Mouse (Mus musculus): ENCODE data around the gene Nxph2. TPM values are rescaled to one million over a fixed set of nuclear protein-coding genes. Genes with fewer than 3 reads are reported as not detected.
"Not testable (repeated sequence)": the region's sequence is repeated elsewhere in the genome, so short reads cannot be mapped to it uniquely, and the experiment has no call there.

The Nxph2 gene
- polyA plus RNA-seq (2014; fragmentation: Nextera tagmentation; extraction: Ambion mirVana) = 5.3 and 6.9 TPM in 2 replicates

- WGBS = 3% methylated on average over 31 of the region's 31 CpGs
- H3K36me3 ChIP-seq (ENCODE audit: control insufficient read depth, insufficient read depth, low read length) = no peaks in the 10 kb centered on the region
- H3K27me3 ChIP-seq (ENCODE audit: control insufficient read depth, insufficient read depth, low read length) = no peaks in the 10 kb centered on the region
- peak within 1 kb of the TSS; percentile 43 for H3K9ac ChIP-seq (replicated peaks; ENCODE audit: low read depth, low read length)
- H3K4me1 ChIP-seq (ENCODE audit: control insufficient read depth, insufficient read depth, low read length) = no peaks in the 10 kb centered on the region
- peak within 1 kb of the TSS; percentile 32 for H3K4me3 ChIP-seq (ENCODE audit: low read depth, low read length)
- peak; percentile 86 for ATAC-seq (ENCODE audit: low read depth)
- 0 out of 2 replicates have a peak within 1 kb of the TSS, but pooled peaks have one; percentile 1 for H3K27ac ChIP-seq (ENCODE audit: low read depth, low read length)
- peak within 1 kb of the TSS; percentile 91 for H3K4me2 ChIP-seq (ENCODE audit: low read depth, low read length)
- no peaks in the 10 kb centered on the region for H3K9me3 ChIP-seq (ENCODE audit: control insufficient read depth, low read length)
These were observed at the start of gene Nxph2 for GRCm38 (mm10) chr2:23320746-23321585. TSS of gene Nxph2 (plus strand) at chr2:23321246.

GRCm38 (mm10) chr2:23290991-23291390 is 30.1 kb upstream of the Nxph2 start:
- H3K9me3 ChIP-seq (ENCODE audit: control insufficient read depth, low read length); H3K4me1 ChIP-seq (ENCODE audit: control insufficient read depth, insufficient read depth, low read length); H3K9ac ChIP-seq (replicated peaks; ENCODE audit: low read depth, low read length); H3K4me2 ChIP-seq (ENCODE audit: low read depth, low read length); H3K36me3 ChIP-seq (ENCODE audit: control insufficient read depth, insufficient read depth, low read length); ATAC-seq (ENCODE audit: low read depth); H3K27me3 ChIP-seq (ENCODE audit: control insufficient read depth, insufficient read depth, low read length); H3K27ac ChIP-seq (ENCODE audit: low read depth, low read length); H3K4me3 ChIP-seq (ENCODE audit: low read depth, low read length): not testable (repeated sequence)
- 61% methylated on average over 19 of the region's 19 CpGs for WGBS

- Histone ChIP-seq H3K4me3 (ENCODE audit: low read depth, low read length) (no peak overlapping the region), H3K9me3 (ENCODE audit: control insufficient read depth, low read length) (no peaks in the 10 kb centered on the region), H3K27ac (ENCODE audit: low read depth, low read length) (no peak overlapping the region), H3K36me3 (ENCODE audit: control insufficient read depth, insufficient read depth, low read length) (no peaks in the 10 kb centered on the region), H3K27me3 (ENCODE audit: control insufficient read depth, insufficient read depth, low read length) (no peaks in the 10 kb centered on the region), H3K4me2 (ENCODE audit: low read depth, low read length) (no peak overlapping the region), H3K4me1 (ENCODE audit: control insufficient read depth, insufficient read depth, low read length) (no peaks in the 10 kb centered on the region), H3K9ac (replicated peaks; ENCODE audit: low read depth, low read length) (no peak overlapping the region)
- ATAC-seq (ENCODE audit: low read depth) = no peak
- WGBS = 6% methylated on average over 1 of the region's 1 CpGs
These were observed 6.2 kb upstream of the Nxph2 start for GRCm38 (mm10) chr2:23314869-23315268.

Other genes with a start within 250 kb of the Nxph2 start
- gene Mastl, start 165.2 kb upstream of the Nxph2 start, polyA plus RNA-seq (2014; fragmentation: Nextera tagmentation; extraction: Ambion mirVana) = 1.6 and 2.3 TPM in 2 replicates
- 69.6 and 70.4 TPM in 2 replicates for gene Yme1l1, start 164.9 kb upstream of the Nxph2 start, polyA plus RNA-seq (2014; fragmentation: Nextera tagmentation; extraction: Ambion mirVana)
- 0.21 TPM in 1 of 2 replicates, not detected in the other for gene 4931423N10Rik, start 113.8 kb upstream of the Nxph2 start, polyA plus RNA-seq (2014; fragmentation: Nextera tagmentation; extraction: Ambion mirVana)